Mouse (Mus musculus) liver, embryonic 11.5 days (tissue): ENCODE measurements at regions not wholly inside any gene's neighbourhood (a gene's known extent, or its start where the extent isn't known, plus 50 kb on each side); places are given as distances from the start of the nearest gene placed in this dataset.

Experiments used
- ATAC-seq: fragments of 200-750 bp; cut with Nextera tagmentation; replicated peaks from 2 replicates; pipeline ENCODE4 v1.8.0; 2017; ENCODE audit warnings: moderate number of reproducible peaks, mild to moderate bottlenecking, moderate TSS enrichment, moderate library complexity; ENCODE audit not compliant: low FRiP score
- DNase-seq: peaks from one replicate; pipeline ENCODE4 v3.0.0-alpha.2; 2017; ENCODE audit warnings: low spot score
- H3K27ac ChIP-seq: fragments of 300-500 bp; sonication (generic); 2 replicates; pipeline ENCODE4 v1.5.1; 2014; ENCODE audit warnings: mild to moderate bottlenecking, low read depth, low read length, control low read depth
- H3K27me3 ChIP-seq: fragments of 300-500 bp; sonication (generic); replicated peaks from 2 replicates; pipeline ENCODE4 v1.6.1; 2014; ENCODE audit warnings: low read length, mixed read lengths; ENCODE audit not compliant: control insufficient read depth, insufficient read depth
- H3K36me3 ChIP-seq: fragments of 300-500 bp; sonication (generic); 2 replicates; pipeline ENCODE4 v1.6.1; 2014; ENCODE audit warnings: mild to moderate bottlenecking, low read length, moderate library complexity, mixed read lengths; ENCODE audit not compliant: control insufficient read depth, insufficient read depth
- H3K4me1 ChIP-seq: fragments of 300-500 bp; sonication (generic); replicated peaks from 2 replicates; pipeline ENCODE4 v1.6.1; 2014; ENCODE audit warnings: low read length, mixed read lengths; ENCODE audit not compliant: control insufficient read depth, insufficient read depth
- H3K4me2 ChIP-seq: fragments of 300-500 bp; sonication (generic); 2 replicates; pipeline ENCODE4 v1.6.1; 2014; ENCODE audit warnings: mild to moderate bottlenecking, control low read depth, moderate library complexity
- H3K4me3 ChIP-seq: fragments of 300-500 bp; sonication (generic); 2 replicates; pipeline ENCODE4 v1.5.1; 2014; ENCODE audit warnings: low read depth, low read length, control low read depth
- H3K9ac ChIP-seq: fragments of 300-500 bp; sonication (generic); 2 replicates; pipeline ENCODE4 v1.6.1; 2014; ENCODE audit warnings: low read depth, low read length, control low read depth
- H3K9me3 ChIP-seq: fragments of 300-500 bp; sonication (generic); 2 replicates; pipeline ENCODE4 v1.6.1; 2016; ENCODE audit warnings: low read length, inconsistent platforms, mixed read lengths; ENCODE audit not compliant: control insufficient read depth
- WGBS: fragments of 180-500 bp; shearing (Covaris S2); extraction: QIAGEN DNeasy Blood & Tissue Kit; methylation state at CpG from one replicate; pipeline ENCODE4 v1.1.7; 2014; 5-methylcytosine and 5-hydroxymethylcytosine counted together

DNA sequence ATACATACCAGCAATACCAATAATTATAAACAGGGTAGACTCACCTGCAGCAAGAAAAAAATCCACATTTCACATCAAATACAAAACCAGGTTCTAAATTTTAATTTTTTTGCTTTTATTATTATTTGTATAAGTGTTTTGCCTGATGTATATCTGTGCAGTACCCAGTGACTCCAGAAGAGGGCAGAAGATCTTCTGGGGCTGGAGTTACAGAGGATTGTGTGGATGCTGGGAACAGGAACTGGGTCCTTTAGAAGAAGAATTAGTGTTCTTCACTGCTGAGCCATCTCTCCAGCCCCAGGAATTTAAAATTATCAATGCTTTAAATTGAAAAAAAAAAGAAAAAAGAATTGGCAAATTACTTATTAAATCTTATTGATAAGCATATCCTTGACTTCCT, 71.7 kb upstream of the Ccdc39 start:
- ATAC-seq (no peak), DNase-seq (no peak)
- Histone ChIP-seq H3K27ac (no peak overlapping the region), H3K4me2 (no peak overlapping the region), H3K27me3 (no peaks in the 10 kb centered on the region), H3K4me3 (no peak overlapping the region), H3K4me1 (no peaks in the 10 kb centered on the region), H3K9me3 (no peaks in the 10 kb centered on the region; the same call in 1 of the 2 replicates), H3K36me3 (no peaks in the 10 kb centered on the region), H3K9ac (no peak overlapping the region)

DNA sequence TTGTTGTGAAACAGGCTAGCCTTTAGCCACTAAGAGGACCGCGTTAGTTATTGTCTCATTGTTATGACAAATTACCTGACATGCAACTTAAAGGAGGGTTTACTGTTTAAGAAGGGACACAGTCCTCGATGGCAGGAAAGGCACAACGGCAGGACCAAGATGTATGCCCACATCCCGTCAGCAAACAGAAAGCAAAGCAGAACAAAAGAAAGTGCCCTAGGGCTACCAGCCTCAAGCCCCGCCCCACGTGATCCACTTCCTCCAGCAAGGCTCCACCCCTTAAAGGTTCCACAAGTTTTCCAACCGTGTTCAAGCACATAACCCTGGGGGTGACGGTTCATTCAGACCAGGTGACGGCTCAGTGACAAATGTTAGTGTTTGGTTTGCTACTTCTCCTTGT, 72.2 kb upstream of the Ccdc39 start:
- Histone ChIP-seq H3K9ac (no peak overlapping the region), H3K27ac (no peak overlapping the region), H3K4me2 (no peak overlapping the region), H3K4me3 (no peak overlapping the region), H3K36me3 (no peaks in the 10 kb centered on the region), H3K4me1 (no peaks in the 10 kb centered on the region), H3K27me3 (no peaks in the 10 kb centered on the region), H3K9me3 (no peaks in the 10 kb centered on the region; the same call in 1 of the 2 replicates)
- 84% methylated on average over 10 of the region's 10 CpGs for WGBS
- ATAC-seq (no peak), DNase-seq (no peak)

- H3K9me3 ChIP-seq: no peaks in the 10 kb centered on the region; the same call in 1 of the 2 replicates
- H3K27me3 ChIP-seq: no peaks in the 10 kb centered on the region
- ATAC-seq (no peak), DNase-seq (no peak)
- H3K4me2 ChIP-seq: no peak overlapping the region
- no peaks in the 10 kb centered on the region for H3K4me1 ChIP-seq
- H3K27ac ChIP-seq: no peak overlapping the region
- no peaks in the 10 kb centered on the region for H3K36me3 ChIP-seq
- no peak overlapping the region for H3K9ac ChIP-seq
- no peak overlapping the region for H3K4me3 ChIP-seq
- WGBS: 80% methylated on average over 6 of the region's 6 CpGs
These were observed 72.7 kb upstream of the Ccdc39 start for GRCm38 (mm10) chr3:33916818-33917217.

GRCm38 (mm10) chr3:33918785-33919184, 74.7 kb upstream of the Ccdc39 start:
- ATAC-seq (peak; percentile 31; the same call in 1 of the 2 replicates), DNase-seq (peak; percentile 68)
- no peak overlapping the region for H3K9ac ChIP-seq
- H3K4me1 ChIP-seq: no peaks in the 10 kb centered on the region
- no peak overlapping the region for H3K4me2 ChIP-seq
- no peak overlapping the region for H3K4me3 ChIP-seq
- no peaks in the 10 kb centered on the region for H3K27me3 ChIP-seq
- WGBS: 9% methylated on average over 10 of the region's 10 CpGs
- no peak overlapping the region for H3K27ac ChIP-seq
- no peaks in the 10 kb centered on the region; the same call in 1 of the 2 replicates for H3K9me3 ChIP-seq
- H3K36me3 ChIP-seq: no peaks in the 10 kb centered on the region

GRCm38 (mm10) chr3:33925072-33925471, 81.0 kb upstream of the Ccdc39 start:
- Histone ChIP-seq H3K9ac (no peak overlapping the region), H3K27ac (no peak overlapping the region), H3K36me3 (no peaks in the 10 kb centered on the region), H3K4me1 (no peaks in the 10 kb centered on the region), H3K4me2 (no peak overlapping the region), H3K4me3 (no peak overlapping the region), H3K27me3 (no peaks in the 10 kb centered on the region), H3K9me3 (no peaks in the 10 kb centered on the region)
- WGBS: 80% methylated on average over 4 of the region's 4 CpGs
- no peak for DNase-seq
- ATAC-seq: no peak

DNA sequence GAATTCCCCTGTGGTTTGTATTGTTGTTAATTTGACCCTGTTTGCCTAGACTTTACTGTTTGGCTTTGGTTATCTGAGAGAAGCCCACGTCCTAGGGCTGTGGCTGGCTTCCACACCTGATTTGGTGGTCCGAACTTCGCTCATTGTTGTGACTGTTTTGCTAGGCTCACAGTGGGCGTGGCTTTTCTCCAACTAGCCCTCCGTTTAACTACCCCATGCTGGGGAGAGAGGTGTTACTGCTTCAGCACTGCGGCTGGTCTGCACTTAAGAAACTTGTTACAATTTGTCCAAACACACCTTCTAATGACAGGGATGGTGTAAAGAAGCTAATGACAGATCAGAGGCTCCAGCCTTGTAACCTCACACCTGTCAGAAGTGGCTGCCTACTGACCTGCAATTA, 64.7 kb upstream of the Fxr1 start:
- Histone ChIP-seq H3K4me1 (no peaks in the 10 kb centered on the region), H3K4me2 (no peak overlapping the region), H3K27me3 (no peaks in the 10 kb centered on the region), H3K9me3 (no peaks in the 10 kb centered on the region), H3K9ac (no peak overlapping the region), H3K36me3 (no peaks in the 10 kb centered on the region), H3K4me3 (no peak overlapping the region), H3K27ac (no peak overlapping the region)
- ATAC-seq (no peak; the same call in 1 of the 2 replicates), DNase-seq (no peak)
- WGBS: 3% methylated on average over 6 of the region's 6 CpGs

- Histone ChIP-seq H3K4me1 (no peaks in the 10 kb centered on the region), H3K9me3 (no peaks in the 10 kb centered on the region), H3K9ac (no peak overlapping the region), H3K27me3 (no peaks in the 10 kb centered on the region), H3K4me3 (no peak overlapping the region), H3K36me3 (no peaks in the 10 kb centered on the region), H3K4me2 (peak overlapping the region; percentile 32), H3K27ac (no peak overlapping the region)
- WGBS: 3% methylated on average over 19 of the region's 19 CpGs
- ATAC-seq (peak; percentile 71), DNase-seq (peak; percentile 60)
These were observed 63.7 kb upstream of the Fxr1 start for GRCm38 (mm10) chr3:33955854-33956624.

- no peak overlapping the region for H3K4me2 ChIP-seq
- 45% methylated on average over 3 of the region's 3 CpGs for WGBS
These were observed 63.1 kb upstream of the Fxr1 start for GRCm38 (mm10) chr3:33956625-33957023.

DNA sequence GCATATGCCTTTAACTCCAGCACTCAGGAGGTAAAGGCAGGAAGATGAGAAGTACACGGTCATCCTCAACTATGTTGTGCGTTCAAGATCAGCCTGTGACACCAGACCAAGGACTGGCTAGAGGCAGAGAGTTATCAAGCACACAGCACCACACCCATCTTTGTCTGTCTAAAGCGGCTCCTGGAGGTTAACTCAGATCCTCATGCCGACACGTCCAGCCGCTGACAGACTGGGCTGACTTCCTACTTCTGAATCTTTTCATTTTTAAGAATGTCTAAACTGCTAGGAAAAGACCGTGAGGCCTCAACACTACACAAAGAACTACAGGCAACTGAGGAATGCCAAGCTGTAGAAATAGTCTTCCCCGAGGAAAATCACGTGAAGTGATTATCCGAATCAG, 62.1 kb upstream of the Fxr1 start:
- no peaks in the 10 kb centered on the region for H3K9me3 ChIP-seq
- no peak for ATAC-seq
- H3K27me3 ChIP-seq: no peaks in the 10 kb centered on the region
- H3K9ac ChIP-seq: no peak overlapping the region
- WGBS: 76% methylated on average over 10 of the region's 10 CpGs
- no peaks in the 10 kb centered on the region for H3K4me1 ChIP-seq
- no peak overlapping the region for H3K27ac ChIP-seq
- no peak overlapping the region for H3K4me3 ChIP-seq
- H3K4me2 ChIP-seq: no peak overlapping the region
- no peak for DNase-seq
- no peaks in the 10 kb centered on the region for H3K36me3 ChIP-seq

More at GRCm38 (mm10) chr3:33956625-33957023, 63.1 kb upstream of the Fxr1 start:
- ATAC-seq (no peak), DNase-seq (no peak)
- H3K4me1 ChIP-seq: no peaks in the 10 kb centered on the region
- H3K27ac ChIP-seq: no peak overlapping the region
- no peak overlapping the region for H3K4me3 ChIP-seq
- no peak overlapping the region for H3K9ac ChIP-seq
- no peaks in the 10 kb centered on the region for H3K27me3 ChIP-seq
- H3K9me3 ChIP-seq: no peaks in the 10 kb centered on the region
- H3K36me3 ChIP-seq: no peaks in the 10 kb centered on the region
